Mouse (Mus musculus): ENCODE measurements around the gene Tlcd1. TPM values are rescaled to one million over a fixed set of nuclear protein-coding genes. Genes with fewer than 3 reads are reported as not detected.
"Not testable (repeated sequence)": the region's sequence is repeated elsewhere in the genome, so short reads cannot be mapped to it uniquely, and the experiment has no call there.

The Tlcd1 gene
- polyA plus RNA-seq, 1 experiment from 2014 or later = 9.2 TPM

- peak; percentile 87 for DNase-seq (ENCODE audit: low spot score)
- WGBS = under 1% methylated on average over 38 of the region's 38 CpGs
- H3K9me3 ChIP-seq = no peaks in the 10 kb centered on the region
- H3K27ac ChIP-seq (replicated peaks) = peak within 1 kb of the TSS; percentile 99
- peak within 1 kb of the TSS; percentile 95 for H3K4me3 ChIP-seq
- no peaks in the 10 kb centered on the region; the same call in 1 of the 2 replicates for H3K27me3 ChIP-seq (replicated peaks; ENCODE audit: low read depth, poor library complexity, severe bottlenecking)
- peaks cover 38% of the 10 kb centered on the region for H3K36me3 ChIP-seq (replicated peaks)
- H3K4me1 ChIP-seq = peaks cover 58% of the 10 kb centered on the region
Measured at GRCm38 (mm10) chr11:78182961-78183844, 6.7 kb downstream of the Tlcd1 start, which contains the start of gene Rpl23a. Gene Rpl23a, minus strand, starts transcription at chr11:78183584.

GRCm38 (mm10) chr11:78183884-78184514 lies 7.5 kb downstream of the Tlcd1 start:
- no peaks in the 10 kb centered on the region for H3K9me3 ChIP-seq
- 54% methylated on average over 10 of the region's 10 CpGs for WGBS
- H3K4me3 ChIP-seq = peak overlapping the region; percentile 95
- peaks cover 56% of the 10 kb centered on the region for H3K4me1 ChIP-seq
- DNase-seq (ENCODE audit: low spot score) = no peak
- peak overlapping the region; percentile 99 for H3K27ac ChIP-seq (replicated peaks)
- H3K36me3 ChIP-seq (replicated peaks) = peaks cover 36% of the 10 kb centered on the region
- H3K27me3 ChIP-seq (replicated peaks; ENCODE audit: low read depth, poor library complexity, severe bottlenecking) = no peaks in the 10 kb centered on the region; the same call in 1 of the 2 replicates

GRCm38 (mm10) chr11:78184702-78185101 lies 8.2 kb downstream of the Tlcd1 start:
- H3K4me1 ChIP-seq = peaks cover 56% of the 10 kb centered on the region
- not testable (repeated sequence) for DNase-seq (ENCODE audit: low spot score); H3K4me3 ChIP-seq; H3K27ac ChIP-seq (replicated peaks); H3K27me3 ChIP-seq (replicated peaks; ENCODE audit: low read depth, poor library complexity, severe bottlenecking); H3K9me3 ChIP-seq
- H3K36me3 ChIP-seq (replicated peaks) = peaks cover 29% of the 10 kb centered on the region
- 94% methylated on average over 6 of the region's 6 CpGs for WGBS

GRCm38 (mm10) chr11:78188331-78189233 lies 12.1 kb downstream of the Tlcd1 start, which contains the start of gene Rab34:
Gene Rab34, plus strand, starts transcription at chr11:78188430.
- under 1% methylated on average over 80 of the region's 80 CpGs for WGBS
- Histone ChIP-seq H3K9me3 (0 out of 2 replicates have a peak, but pooled peaks cover 3% of the 10 kb centered on the region), H3K27me3 (replicated peaks; ENCODE audit: low read depth, poor library complexity, severe bottlenecking) (no peaks in the 10 kb centered on the region; the same call in 1 of the 2 replicates)

GRCm38 (mm10) chr11:78189234-78190040 lies 12.9 kb downstream of the Tlcd1 start:
- Histone ChIP-seq H3K27me3 (replicated peaks; ENCODE audit: low read depth, poor library complexity, severe bottlenecking) (no peaks in the 10 kb centered on the region; the same call in 1 of the 2 replicates), H3K4me3 (peak overlapping the region; percentile 90), H3K36me3 (replicated peaks) (peaks cover 40% of the 10 kb centered on the region), H3K9me3 (0 out of 2 replicates have a peak, but pooled peaks cover 3% of the 10 kb centered on the region), H3K4me1 (peaks cover 39% of the 10 kb centered on the region), H3K27ac (replicated peaks) (peak overlapping the region; percentile 100)
- WGBS = under 1% methylated on average over 42 of the region's 42 CpGs
- DNase-seq (ENCODE audit: low spot score) = peak; percentile 97

More at GRCm38 (mm10) chr11:78188331-78189233, 12.1 kb downstream of the Tlcd1 start, which contains the start of gene Rab34:
- DNase-seq (ENCODE audit: low spot score) = peak; percentile 94
- Histone ChIP-seq H3K4me1 (peaks cover 40% of the 10 kb centered on the region), H3K36me3 (replicated peaks) (peaks cover 35% of the 10 kb centered on the region), H3K4me3 (peak within 1 kb of the TSS; percentile 90), H3K27ac (replicated peaks) (peak within 1 kb of the TSS; percentile 100)

- Histone ChIP-seq H3K4me1 (peaks cover 45% of the 10 kb centered on the region), H3K4me3 (peak overlapping the region; percentile 90)
- 65% methylated on average over 6 of the region's 6 CpGs for WGBS
Measured at GRCm38 (mm10) chr11:78190041-78190440, 13.5 kb downstream of the Tlcd1 start.

GRCm38 (mm10) chr11:78193113-78193512 lies 16.6 kb downstream of the Tlcd1 start, which contains the start of gene Proca1:
Gene Proca1, plus strand, starts transcription at chr11:78193392.
- no peaks in the 10 kb centered on the region; the same call in 1 of the 2 replicates for H3K27me3 ChIP-seq (replicated peaks; ENCODE audit: low read depth, poor library complexity, severe bottlenecking)
- no peak for DNase-seq (ENCODE audit: low spot score)
- peaks cover 40% of the 10 kb centered on the region for H3K36me3 ChIP-seq (replicated peaks)
- H3K4me1 ChIP-seq = peaks cover 39% of the 10 kb centered on the region
- 83% methylated on average over 1 of the region's 1 CpGs for WGBS
- 0 out of 2 replicates have a peak, but pooled peaks cover 3% of the 10 kb centered on the region for H3K9me3 ChIP-seq
- peak within 1 kb of the TSS; percentile 60; the same call in 1 of the 2 replicates for H3K27ac ChIP-seq (replicated peaks)
- H3K4me3 ChIP-seq = peak within 1 kb of the TSS; percentile 58

More at GRCm38 (mm10) chr11:78190041-78190440, 13.5 kb downstream of the Tlcd1 start:
- Histone ChIP-seq H3K27me3 (replicated peaks; ENCODE audit: low read depth, poor library complexity, severe bottlenecking) (no peaks in the 10 kb centered on the region; the same call in 1 of the 2 replicates), H3K9me3 (0 out of 2 replicates have a peak, but pooled peaks cover 3% of the 10 kb centered on the region), H3K36me3 (replicated peaks) (peaks cover 40% of the 10 kb centered on the region), H3K27ac (replicated peaks) (peak overlapping the region; percentile 100)
- DNase-seq (ENCODE audit: low spot score) = no peak

GRCm38 (mm10) chr11:78194411-78195100 lies 18.0 kb downstream of the Tlcd1 start:
- peak overlapping the region; percentile 58 for H3K4me3 ChIP-seq
- no peaks in the 10 kb centered on the region for H3K27me3 ChIP-seq (replicated peaks; ENCODE audit: low read depth, poor library complexity, severe bottlenecking)
- 0 out of 2 replicates have a peak, but pooled peaks cover 3% of the 10 kb centered on the region for H3K9me3 ChIP-seq
- 3% methylated on average over 30 of the region's 30 CpGs for WGBS
- peak overlapping the region; percentile 60 for H3K27ac ChIP-seq (replicated peaks)
- H3K36me3 ChIP-seq (replicated peaks) = peaks cover 40% of the 10 kb centered on the region
- DNase-seq (ENCODE audit: low spot score) = peak; percentile 83
- H3K4me1 ChIP-seq = peaks cover 27% of the 10 kb centered on the region

- Histone ChIP-seq H3K9me3 (0 out of 2 replicates have a peak, but pooled peaks cover 3% of the 10 kb centered on the region), H3K27me3 (replicated peaks; ENCODE audit: low read depth, poor library complexity, severe bottlenecking) (no peaks in the 10 kb centered on the region), H3K27ac (replicated peaks) (peak overlapping the region; percentile 60), H3K4me1 (peaks cover 19% of the 10 kb centered on the region), H3K4me3 (peak overlapping the region; percentile 58), H3K36me3 (replicated peaks) (peaks cover 38% of the 10 kb centered on the region)
- 57% methylated on average over 23 of the region's 23 CpGs for WGBS
- DNase-seq (ENCODE audit: low spot score) = no peak
Measured at GRCm38 (mm10) chr11:78195101-78195863, 18.8 kb downstream of the Tlcd1 start.

- DNase-seq (ENCODE audit: low spot score) = no peak
- H3K27me3 ChIP-seq (replicated peaks; ENCODE audit: low read depth, poor library complexity, severe bottlenecking) = no peaks in the 10 kb centered on the region
- no peak overlapping the region for H3K27ac ChIP-seq (replicated peaks)
- H3K36me3 ChIP-seq (replicated peaks) = peaks cover 49% of the 10 kb centered on the region
- no peaks in the 10 kb centered on the region for H3K9me3 ChIP-seq
- H3K4me3 ChIP-seq = no peak overlapping the region
- H3K4me1 ChIP-seq = peaks cover 5% of the 10 kb centered on the region; the same call in 1 of the 2 replicates
- WGBS = 95% methylated on average over 3 of the region's 3 CpGs
Measured at GRCm38 (mm10) chr11:78202372-78202771, 25.9 kb downstream of the Tlcd1 start.

All from embryonic facial prominence, embryonic 10.5 days (tissue).